Mouse (Mus musculus): ENCODE results near the gene Mcf2l. TPM values are rescaled to one million over a fixed set of nuclear protein-coding genes. Genes with fewer than 3 reads are reported as not detected.

The Mcf2l gene
- total and polyA plus RNA-seq, 3 experiments = 0.49 TPM; not detected in 2

DNA sequence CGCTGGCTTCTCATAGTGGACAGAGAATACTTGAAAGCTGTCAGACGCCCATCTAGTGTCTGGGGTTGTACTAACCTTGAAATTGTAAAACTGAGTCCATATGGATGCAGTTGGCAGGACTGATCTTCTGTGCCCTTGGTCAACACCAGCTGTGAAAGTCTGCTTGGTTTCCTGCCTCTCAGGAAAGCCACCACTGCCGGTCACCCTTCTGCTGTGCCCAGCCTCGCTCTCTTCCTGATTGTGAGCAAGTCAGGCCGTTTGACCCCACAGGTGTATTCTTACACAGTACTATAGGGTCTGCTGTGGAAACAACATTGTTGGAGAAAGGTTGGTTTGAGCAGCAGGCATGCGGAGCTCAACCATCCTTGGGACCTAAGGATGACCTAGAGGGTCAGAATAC, 3.5 kb downstream of the Mcf2l start:
- TF ChIP-seq GATA2 (IDR thresholded peaks at IDR 0.05; ENCODE audit: borderline replicate concordance, low read depth, low read length) (no peak), POLR2AphosphoS5 (IDR thresholded peaks at IDR 0.05; ENCODE audit: insufficient replicate concordance, low read depth, low read length) (no peak), CTCF (IDR thresholded peaks at IDR 0.05; ENCODE audit: low read depth, low read length) (no peak), TAL1 (conservative IDR thresholded peaks at IDR 0.05; ENCODE audit: low read depth, low read length) (no peak), GATA1 (IDR thresholded peaks at IDR 0.05; ENCODE audit: borderline replicate concordance, low read length) (no peak)
- H3K4me3 ChIP-seq (ENCODE audit: low read depth, low read length) = no peak overlapping the region
- peaks cover 37% of the 10 kb centered on the region; the same call in 1 of the 2 replicates for H3K27me3 ChIP-seq (ENCODE audit: insufficient read depth, low read length)

DNA sequence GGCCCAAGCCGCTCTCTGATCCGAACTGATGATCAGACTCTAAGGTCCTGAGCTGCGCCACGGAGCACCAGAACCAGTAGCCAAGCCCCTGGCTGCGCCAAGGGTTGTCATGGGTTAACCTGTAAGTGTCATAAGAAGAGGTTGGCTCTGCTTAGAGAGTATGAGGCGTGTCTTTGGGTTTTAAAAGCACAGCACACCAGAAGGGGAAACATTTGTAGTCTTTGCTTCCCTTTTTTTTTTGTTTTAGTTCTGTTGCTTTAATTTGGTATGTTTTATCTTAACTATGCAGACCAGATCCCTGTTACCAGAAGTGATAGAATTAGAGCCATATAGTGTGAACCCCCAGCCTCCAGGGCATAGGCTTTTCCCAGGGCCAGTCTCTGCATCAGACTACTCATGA, 6.6 kb downstream of the Mcf2l start:
- no peak for ATAC-seq (ENCODE audit: extremely low read depth, insufficient number of reproducible peaks, low FRiP score, poor library complexity, severe bottlenecking)
- no peak overlapping the region for H3K4me3 ChIP-seq (ENCODE audit: low read depth, low read length)

More for the DNA sequence above, 3.5 kb downstream of the Mcf2l start:
- ATAC-seq (ENCODE audit: extremely low read depth, insufficient number of reproducible peaks, low FRiP score, poor library complexity, severe bottlenecking) (no peak), DNase-seq (ENCODE audit: low spot score) (no peak)
- peaks cover 3% of the 10 kb centered on the region; the same call in 1 of the 2 replicates for H3K4me1 ChIP-seq (ENCODE audit: insufficient read depth, low read depth, low read length)
- H3K9me3 ChIP-seq (replicated peaks) = no peaks in the 10 kb centered on the region
- H3K36me3 ChIP-seq (replicated peaks) = no peaks in the 10 kb centered on the region

DNA sequence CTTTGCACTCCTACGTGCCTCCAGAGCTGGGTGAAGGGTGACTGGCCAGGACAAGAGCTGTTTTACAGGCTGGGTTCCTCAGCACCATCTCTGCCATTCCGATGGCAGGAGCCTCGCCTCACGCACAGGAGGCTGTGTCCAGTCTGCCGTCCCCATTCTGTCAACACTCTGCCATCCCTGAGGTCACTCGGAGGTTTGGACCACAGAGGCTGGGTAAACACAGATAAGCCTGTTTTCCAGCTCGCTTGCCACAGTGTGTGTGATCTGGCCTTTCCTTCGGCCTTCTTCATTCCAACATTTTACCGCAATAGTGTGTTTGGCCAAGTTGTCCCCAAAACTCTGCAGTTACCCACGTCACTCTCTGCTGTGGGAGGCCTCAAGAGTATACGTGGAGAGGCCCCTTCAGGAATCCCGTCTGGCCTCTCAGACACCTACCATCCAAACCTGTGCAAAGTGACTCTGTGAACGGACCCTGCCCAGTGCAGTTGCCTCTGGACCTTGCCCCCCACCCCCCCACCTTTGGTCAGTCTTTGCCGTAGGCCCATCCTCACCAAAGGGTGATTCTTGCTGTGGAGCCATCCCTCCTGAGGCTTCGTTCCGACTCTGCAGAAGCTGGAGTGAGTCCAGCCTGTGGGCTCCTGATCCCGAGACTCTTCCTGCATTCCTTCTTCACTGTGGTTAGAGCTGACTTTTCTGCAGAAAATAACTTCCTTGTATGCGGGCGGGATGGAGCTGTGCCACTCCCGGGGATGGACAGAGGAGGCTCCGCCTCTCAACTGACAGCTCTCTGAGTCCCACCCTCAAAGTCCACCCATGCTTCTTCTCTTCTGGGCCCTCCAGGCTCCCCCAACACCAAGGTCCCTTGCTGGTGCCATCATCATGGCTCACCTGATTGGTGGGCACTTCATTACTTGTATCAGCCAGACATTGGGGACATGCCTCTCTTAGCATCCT, 9.7 kb downstream of the Mcf2l start:
- DNase-seq (ENCODE audit: low spot score) (no peak), ATAC-seq (ENCODE audit: extremely low read depth, insufficient number of reproducible peaks, low FRiP score, poor library complexity, severe bottlenecking) (no peak)
- Histone ChIP-seq H3K4me1 (ENCODE audit: insufficient read depth, low read depth, low read length) (no peaks in the 10 kb centered on the region), H3K27me3 (ENCODE audit: insufficient read depth, low read length) (peaks cover 16% of the 10 kb centered on the region; the same call in 1 of the 2 replicates), H3K9me3 (replicated peaks) (no peaks in the 10 kb centered on the region), H3K36me3 (replicated peaks) (no peaks in the 10 kb centered on the region), H3K4me3 (ENCODE audit: low read depth, low read length) (no peak overlapping the region)
- no peak for TF ChIP-seq TAL1 (conservative IDR thresholded peaks at IDR 0.05; ENCODE audit: low read depth, low read length)
- no peak for TF ChIP-seq CTCF (IDR thresholded peaks at IDR 0.05; ENCODE audit: low read depth, low read length)
- no peak for TF ChIP-seq GATA1 (IDR thresholded peaks at IDR 0.05; ENCODE audit: borderline replicate concordance, low read length)
- no peak for TF ChIP-seq GATA2 (IDR thresholded peaks at IDR 0.05; ENCODE audit: borderline replicate concordance, low read depth, low read length)
- no peak for TF ChIP-seq POLR2AphosphoS5 (IDR thresholded peaks at IDR 0.05; ENCODE audit: insufficient replicate concordance, low read depth, low read length)

More for the DNA sequence above, 6.6 kb downstream of the Mcf2l start:
- DNase-seq (ENCODE audit: low spot score) = no peak
- peaks cover 18% of the 10 kb centered on the region; the same call in 1 of the 2 replicates for H3K27me3 ChIP-seq (ENCODE audit: insufficient read depth, low read length)
- TF ChIP-seq GATA1 (IDR thresholded peaks at IDR 0.05; ENCODE audit: borderline replicate concordance, low read length) (no peak), GATA2 (IDR thresholded peaks at IDR 0.05; ENCODE audit: borderline replicate concordance, low read depth, low read length) (no peak), POLR2AphosphoS5 (IDR thresholded peaks at IDR 0.05; ENCODE audit: insufficient replicate concordance, low read depth, low read length) (no peak), CTCF (IDR thresholded peaks at IDR 0.05; ENCODE audit: low read depth, low read length) (no peak), TAL1 (conservative IDR thresholded peaks at IDR 0.05; ENCODE audit: low read depth, low read length) (no peak)
- no peaks in the 10 kb centered on the region for H3K36me3 ChIP-seq (replicated peaks)
- no peaks in the 10 kb centered on the region for H3K9me3 ChIP-seq (replicated peaks)
- H3K4me1 ChIP-seq (ENCODE audit: insufficient read depth, low read depth, low read length) = no peaks in the 10 kb centered on the region

DNA sequence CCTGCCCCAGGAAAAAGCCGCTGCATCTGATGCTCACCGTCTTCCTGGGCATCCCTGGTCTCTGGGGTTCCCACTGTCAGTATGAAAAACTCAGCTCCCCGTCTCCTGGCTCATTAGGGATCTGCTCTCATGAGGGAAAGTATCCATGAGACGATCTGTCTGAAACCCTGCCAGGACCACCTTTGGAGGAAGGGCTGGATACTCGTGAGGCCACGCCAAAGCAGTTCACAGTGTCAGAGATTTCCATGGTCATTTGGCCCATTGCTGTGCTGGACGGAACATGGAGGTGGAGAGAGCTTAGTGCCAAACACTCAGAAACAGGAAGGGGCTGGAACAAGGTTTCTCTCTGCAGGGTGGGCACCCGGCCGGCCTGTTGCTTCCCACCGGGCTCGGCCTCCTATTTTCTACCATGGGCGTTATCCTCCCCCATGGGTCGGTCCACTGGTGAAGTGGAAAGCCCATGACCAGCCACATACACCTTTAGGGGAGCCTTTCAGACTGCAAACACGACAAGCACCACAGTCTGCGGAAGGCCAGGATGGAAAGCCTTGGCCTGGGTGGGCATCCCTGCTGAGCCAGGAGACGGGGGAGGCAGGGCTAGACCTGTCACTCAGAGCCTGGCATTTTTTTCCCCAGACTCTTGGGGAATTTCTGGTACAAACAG, 14.3 kb downstream of the Mcf2l start:
- no peaks in the 10 kb centered on the region for H3K36me3 ChIP-seq (replicated peaks)
- DNase-seq (ENCODE audit: low spot score) (no peak), ATAC-seq (ENCODE audit: extremely low read depth, insufficient number of reproducible peaks, low FRiP score, poor library complexity, severe bottlenecking) (no peak)
- no peak overlapping the region for H3K4me3 ChIP-seq (ENCODE audit: low read depth, low read length)
- no peaks in the 10 kb centered on the region for H3K9me3 ChIP-seq (replicated peaks)
- H3K27me3 ChIP-seq (ENCODE audit: insufficient read depth, low read length) = peaks cover 17% of the 10 kb centered on the region; the same call in 1 of the 2 replicates
- H3K4me1 ChIP-seq (ENCODE audit: insufficient read depth, low read depth, low read length) = no peaks in the 10 kb centered on the region
- no peak for TF ChIP-seq GATA1 (IDR thresholded peaks at IDR 0.05; ENCODE audit: borderline replicate concordance, low read length)
- no peak for TF ChIP-seq GATA2 (IDR thresholded peaks at IDR 0.05; ENCODE audit: borderline replicate concordance, low read depth, low read length)
- TF ChIP-seq POLR2AphosphoS5 (IDR thresholded peaks at IDR 0.05; ENCODE audit: insufficient replicate concordance, low read depth, low read length) = no peak
- no peak for TF ChIP-seq TAL1 (conservative IDR thresholded peaks at IDR 0.05; ENCODE audit: low read depth, low read length)
- no peak for TF ChIP-seq CTCF (IDR thresholded peaks at IDR 0.05; ENCODE audit: low read depth, low read length)

DNA sequence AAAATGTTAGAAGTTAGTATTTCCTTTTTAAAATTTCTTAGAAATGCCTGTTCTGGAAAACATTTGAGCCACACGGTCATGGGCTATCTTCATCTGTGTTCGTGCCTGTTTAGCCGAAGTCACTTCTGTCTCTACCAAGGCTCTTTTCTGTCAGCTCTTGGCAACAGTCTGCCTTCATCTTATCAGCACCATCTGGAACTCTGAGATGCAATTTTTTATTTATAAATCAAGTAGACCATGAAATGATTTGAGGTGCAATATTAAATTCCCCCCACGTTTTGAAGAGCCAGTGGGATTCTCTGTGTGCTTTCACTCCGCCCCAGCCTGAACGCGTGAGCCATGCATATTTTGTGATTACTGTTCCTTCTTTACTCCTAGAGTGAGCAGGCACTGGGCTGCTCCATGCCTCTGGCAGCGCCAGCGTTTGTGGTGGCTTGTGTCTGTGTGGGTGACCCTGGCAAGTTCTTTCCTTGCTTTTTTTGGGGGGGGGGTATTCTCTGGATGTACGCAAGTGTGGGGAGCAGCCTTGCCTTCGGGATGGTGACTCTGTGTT, 15.5 kb downstream of the Mcf2l start:
- no peak for TF ChIP-seq GATA2 (IDR thresholded peaks at IDR 0.05; ENCODE audit: borderline replicate concordance, low read depth, low read length)
- TF ChIP-seq CTCF (IDR thresholded peaks at IDR 0.05; ENCODE audit: low read depth, low read length) = no peak
- peaks cover 17% of the 10 kb centered on the region; the same call in 1 of the 2 replicates for H3K27me3 ChIP-seq (ENCODE audit: insufficient read depth, low read length)

More for the DNA sequence above, 15.5 kb downstream of the Mcf2l start:
- H3K9me3 ChIP-seq (replicated peaks) = no peaks in the 10 kb centered on the region
- H3K4me3 ChIP-seq (ENCODE audit: low read depth, low read length) = no peak overlapping the region
- DNase-seq (ENCODE audit: low spot score) = no peak
- H3K36me3 ChIP-seq (replicated peaks) = no peaks in the 10 kb centered on the region
- no peaks in the 10 kb centered on the region for H3K4me1 ChIP-seq (ENCODE audit: insufficient read depth, low read depth, low read length)
- ATAC-seq (ENCODE audit: extremely low read depth, insufficient number of reproducible peaks, low FRiP score, poor library complexity, severe bottlenecking) = no peak

All from G1E (cell line).